ENCODE assay signal across 20 mouse cellular contexts in the genomic region with DNA sequence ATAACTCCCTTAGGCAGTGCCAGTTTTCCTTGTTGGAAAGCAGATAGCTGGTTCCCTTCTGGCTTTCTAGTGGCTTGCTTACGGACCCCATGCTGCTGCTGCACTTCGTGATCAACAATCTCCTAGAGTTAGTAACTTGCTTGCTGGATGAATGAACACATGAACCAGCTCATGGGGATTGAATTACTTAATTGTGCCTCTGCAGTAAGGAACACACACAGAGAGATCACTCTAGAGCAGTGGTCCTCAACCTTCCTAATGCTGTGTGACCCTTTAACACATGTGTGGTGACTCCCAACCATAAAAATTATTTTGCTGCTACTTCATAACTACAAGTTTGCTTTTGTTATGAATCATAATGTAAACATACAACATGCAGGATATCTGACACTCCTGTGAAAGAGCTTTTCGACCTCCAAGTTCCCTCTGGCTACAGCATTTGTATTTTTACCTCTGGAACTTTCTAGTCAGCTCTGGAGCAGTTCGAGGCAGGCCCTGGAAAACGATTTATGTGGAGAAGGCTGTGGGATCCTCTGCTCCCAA. TPM values are rescaled to one million over a fixed set of nuclear protein-coding genes. Genes with fewer than 3 reads are reported as not detected.
DNase-seq lines count a peak whose midpoint lies in the region; ATAC-seq and TF ChIP-seq lines count a peak whose summit lies in the region.
"Had no signal": no experiment of that assay in that cellular context is flagged by ENCODE, and none has a peak within 500 bp of the region (broad histone marks: within the 10 kb centered on the region; RNA-seq: fewer than 3 reads in every experiment).

No protein-coding gene starts in this region.

- H3K4me2 ChIP-seq in kidney, embryonic 15.5 days: no peak overlapping the region
- H3K4me2 ChIP-seq: embryonic facial prominence, embryonic 12.5 days; forebrain, embryonic 12.5 days; heart, embryonic 13.5 days; hindbrain, embryonic 13.5 days; intestine, embryonic 15.5 days had no signal

- peak; percentile 66; the same call in 1 of the 2 replicates for ATAC-seq in kidney, embryonic 15.5 days (replicated peaks; ENCODE audit: low FRiP score)
- ATAC-seq: forebrain, embryonic 16.5 days; hindbrain, postnatal 0 days; intestine, embryonic 15.5 days had no signal

- H3K9ac ChIP-seq in kidney, embryonic 15.5 days: no peak overlapping the region
- H3K9ac ChIP-seq: embryonic facial prominence, embryonic 12.5 days; forebrain, embryonic 12.5 days; heart, embryonic 13.5 days; hindbrain, embryonic 13.5 days; intestine, embryonic 15.5 days had no signal

- H3K9me3 ChIP-seq in kidney, embryonic 15.5 days (replicated peaks): no peaks in the 10 kb centered on the region
- H3K9me3 ChIP-seq: embryonic facial prominence, embryonic 12.5 days; forebrain, embryonic 12.5 days; heart, embryonic 13.5 days; hindbrain, embryonic 13.5 days; intestine, embryonic 15.5 days had no signal

- no peaks in the 10 kb centered on the region for H3K36me3 ChIP-seq in kidney, embryonic 15.5 days
- H3K36me3 ChIP-seq in C2C12 (ENCODE audit: control insufficient read depth, insufficient read depth): no peaks in the 10 kb centered on the region
- H3K36me3 ChIP-seq: embryonic facial prominence, embryonic 12.5 days; forebrain, embryonic 12.5 days; heart, embryonic 13.5 days; hindbrain, embryonic 13.5 days; intestine, embryonic 15.5 days had no signal

- H3K79me2 ChIP-seq in C2C12 (ENCODE audit: control insufficient read depth, insufficient read depth): no peaks in the 10 kb centered on the region

- no peak overlapping the region for H3K4me3 ChIP-seq in kidney, embryonic 15.5 days (replicated peaks)
- no peak overlapping the region for H3K4me3 ChIP-seq in C2C12 (ENCODE audit: insufficient read depth, poor library complexity, severe bottlenecking)
- H3K4me3 ChIP-seq: embryonic facial prominence, embryonic 12.5 days; forebrain, embryonic 12.5 days; heart, embryonic 13.5 days; hindbrain, embryonic 13.5 days; intestine, embryonic 15.5 days had no signal

- no peaks in the 10 kb centered on the region for H3K27me3 ChIP-seq in kidney, embryonic 15.5 days
- no peaks in the 10 kb centered on the region for H3K27me3 ChIP-seq in C2C12 (ENCODE audit: control insufficient read depth, insufficient read depth, insufficient read length)
- H3K27me3 ChIP-seq: embryonic facial prominence, embryonic 12.5 days; forebrain, embryonic 12.5 days; heart, embryonic 13.5 days; hindbrain, embryonic 13.5 days; intestine, embryonic 15.5 days had no signal

- H3K4me1 ChIP-seq in kidney, embryonic 15.5 days: peaks cover 12% of the 10 kb centered on the region
- H3K4me1 ChIP-seq: embryonic facial prominence, embryonic 12.5 days; forebrain, embryonic 12.5 days; hindbrain, embryonic 13.5 days had no signal

- peak overlapping the region; percentile 28 for H3K27ac ChIP-seq in kidney, embryonic 15.5 days
- H3K27ac ChIP-seq: embryonic facial prominence, embryonic 12.5 days; forebrain, embryonic 12.5 days; heart, embryonic 13.5 days; hindbrain, embryonic 13.5 days; hindbrain, postnatal 0 days; intestine, embryonic 15.5 days had no signal

- DNase-seq in kidney, postnatal 25 days: no peak
- DNase-seq in 3134 (ENCODE audit: extremely low read depth, insufficient read length, low spot score): peak; percentile 30
- DNase-seq in induced T-regulatory cell, adult 2 months (ENCODE audit: low read depth): peak; percentile 13
- DNase-seq in gastrocnemius, postnatal 10 days: no peak
- DNase-seq in lung, adult 18-20 months: no peak
- DNase-seq: adrenal gland, adult 2 months; cerebellum, adult 11 months; cerebellum, adult 8-10 months; cerebellum, postnatal 14 days; gastrocnemius, postnatal 25 days had no signal

- TF ChIP-seq CTCF in C2C12 (IDR thresholded peaks at IDR 0.05; ENCODE audit: control insufficient read depth, insufficient read depth, insufficient read length): no peak

- peak overlapping the region; percentile 24 for H3ac ChIP-seq in C2C12 (ENCODE audit: control insufficient read depth, insufficient read length, low read depth)

- WGBS in kidney, embryonic 15.5 days: 45% methylated on average over 5 of the region's 5 CpGs

- H3K79me3 ChIP-seq in C2C12 (ENCODE audit: low read depth): no peaks in the 10 kb centered on the region

TF ChIP-seq in C2C12, 6 proteins besides CTCF, POLR2A, EP300 and RAD21:
- peak; percentile 8 for TF ChIP-seq MYOD1 (IDR thresholded peaks at IDR 0.05; ENCODE audit: control insufficient read depth, insufficient read length, low read depth)
- peak; percentile 33 for TF ChIP-seq FOSL1 (IDR thresholded peaks at IDR 0.05; ENCODE audit: insufficient read depth, low read length, poor library complexity, severe bottlenecking)
- TF ChIP-seq USF1 (IDR thresholded peaks at IDR 0.05; ENCODE audit: low read depth): no peak

RNA-seq across cellular contexts. Expression of a gene that starts 41.5 kb away (rescaled TPM):
- polyA plus RNA-seq in kidney, embryonic 15.5 days (2015; fragmentation: Nextera tagmentation; extraction: Ambion mirVana): 7.1 and 8.9 TPM in 2 replicates
- polyA plus RNA-seq in C2C12 (2012; fragmentation: generic; extraction: Trizol): 38.4 TPM
- 10 to 100 TPM; 21.5 to 26.9 TPM for total RNA-seq in gastrocnemius, postnatal 10 days (2021)
- total RNA-seq: MEL had no signal

Comparison
In these comparisons a context has a peak if more than half of its experiments do, and no peak if none do; other contexts are left out.
1. DNase-seq: peak in 3134 (single experiment) and induced T-regulatory cell, adult 2 months (single experiment); none in kidney, postnatal 25 days (0 of 2), gastrocnemius, postnatal 10 days (single experiment) and lung, adult 18-20 months (0 of 2).